Mouse (Mus musculus): ENCODE results near the gene Gpsm3. TPM values are rescaled to one million over a fixed set of nuclear protein-coding genes. Genes with fewer than 3 reads are reported as not detected.

Gpsm3 gene
- total and polyA plus RNA-seq, 2 experiments from 2014 or later: 0.53 to 6.0 TPM

DNA sequence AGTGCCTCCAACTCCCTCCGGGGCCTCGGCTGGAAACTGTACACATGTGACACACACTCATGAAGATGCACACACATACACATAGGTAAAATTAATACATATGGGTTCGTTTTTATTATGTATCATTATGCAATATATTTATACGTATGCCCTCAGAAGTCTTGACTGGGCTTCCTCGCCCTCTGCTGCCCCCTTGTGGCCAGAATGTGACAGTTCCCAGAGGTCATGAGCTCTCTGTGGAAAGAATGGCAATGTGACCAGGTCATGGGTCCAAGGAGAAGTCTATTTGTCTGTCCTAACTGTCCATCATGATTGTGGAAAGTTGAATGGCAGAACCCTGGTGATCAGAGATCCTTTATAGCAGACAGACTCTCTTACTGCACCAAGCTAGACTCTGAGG lies 34.1 kb upstream of the Gpsm3 start:
- no peaks in the 10 kb centered on the region for H3K36me3 ChIP-seq (replicated peaks; ENCODE audit: control insufficient read depth, insufficient read depth, low read length)
- TF ChIP-seq EP300 (IDR thresholded peaks at IDR 0.05; ENCODE audit: low read depth) (no peak), CTCF (IDR thresholded peaks at IDR 0.05; ENCODE audit: low read depth) (peak; percentile 96)
- H3K4me3 ChIP-seq (ENCODE audit: low read depth, low read length): no peak overlapping the region
- no peaks in the 10 kb centered on the region for H3K27me3 ChIP-seq (ENCODE audit: control insufficient read depth, insufficient read depth, low read length)
- no peak overlapping the region for H3K4me2 ChIP-seq (ENCODE audit: low read depth, low read length)
- ATAC-seq (ENCODE audit: insufficient read depth, low read depth) (no peak), DNase-seq (ENCODE audit: low spot score) (peak; percentile 54)
- H3K4me1 ChIP-seq (ENCODE audit: control insufficient read depth, insufficient read depth): no peaks in the 10 kb centered on the region
- WGBS: 17% methylated on average over 5 of the region's 5 CpGs
- H3K9ac ChIP-seq (replicated peaks; ENCODE audit: low read depth, low read length): no peak overlapping the region
- H3K27ac ChIP-seq (ENCODE audit: low read depth): no peak overlapping the region
- no peaks in the 10 kb centered on the region for H3K9me3 ChIP-seq (replicated peaks; ENCODE audit: control insufficient read depth, low read length)

DNA sequence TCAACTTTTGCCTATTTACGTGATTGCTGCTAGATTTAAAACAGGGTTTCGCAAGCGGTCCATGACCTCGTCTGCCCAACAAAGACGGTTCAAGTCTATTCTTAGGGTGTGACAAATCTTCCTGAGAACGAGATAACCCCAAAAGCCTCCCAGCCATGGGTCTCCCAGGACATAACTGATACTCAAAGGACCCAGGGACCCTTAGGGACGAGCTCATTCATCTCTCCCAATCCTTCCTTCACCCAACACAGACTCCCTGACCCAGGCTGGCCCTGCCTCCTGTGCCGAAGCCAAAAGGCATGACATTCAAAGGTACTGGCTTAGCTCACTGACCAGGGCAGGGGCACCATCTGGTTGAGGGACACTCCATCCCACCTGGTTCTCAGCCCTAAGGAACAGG lies 33.2 kb upstream of the Gpsm3 start:
- H3K4me2 ChIP-seq (ENCODE audit: low read depth, low read length): no peak overlapping the region
- WGBS: 65% methylated on average over 8 of the region's 8 CpGs
- ATAC-seq (ENCODE audit: insufficient read depth, low read depth): no peak
- H3K27me3 ChIP-seq (ENCODE audit: control insufficient read depth, insufficient read depth, low read length): no peaks in the 10 kb centered on the region
- H3K4me1 ChIP-seq (ENCODE audit: control insufficient read depth, insufficient read depth): no peaks in the 10 kb centered on the region
- no peak overlapping the region for H3K9ac ChIP-seq (replicated peaks; ENCODE audit: low read depth, low read length)
- TF ChIP-seq CTCF (IDR thresholded peaks at IDR 0.05; ENCODE audit: low read depth): no peak
- TF ChIP-seq EP300 (IDR thresholded peaks at IDR 0.05; ENCODE audit: low read depth): no peak
- DNase-seq (ENCODE audit: low spot score): no peak
- H3K4me3 ChIP-seq (ENCODE audit: low read depth, low read length): no peak overlapping the region
- no peak overlapping the region for H3K27ac ChIP-seq (ENCODE audit: low read depth)
- no peaks in the 10 kb centered on the region for H3K36me3 ChIP-seq (replicated peaks; ENCODE audit: control insufficient read depth, insufficient read depth, low read length)
- no peaks in the 10 kb centered on the region for H3K9me3 ChIP-seq (replicated peaks; ENCODE audit: control insufficient read depth, low read length)

DNA sequence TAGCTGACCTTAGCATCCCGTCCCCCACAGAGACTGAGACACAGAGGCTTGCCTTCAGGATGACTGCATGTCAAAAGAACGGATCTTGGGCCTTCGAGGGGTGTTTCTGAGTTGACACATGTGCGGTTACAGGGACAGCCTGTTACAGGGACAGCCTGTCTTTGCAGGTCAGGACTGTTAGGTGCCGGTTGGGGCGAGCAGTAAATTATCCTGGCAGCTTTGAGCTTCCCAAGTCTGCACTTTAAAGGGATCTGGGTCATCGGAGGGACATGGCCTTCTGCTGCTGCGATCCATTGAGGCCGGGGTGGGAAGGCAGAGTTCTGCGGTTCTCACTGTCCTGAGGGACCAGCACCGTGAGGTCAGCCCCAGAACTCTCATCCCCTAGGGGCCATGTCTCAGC lies 32.2 kb upstream of the Gpsm3 start:
- no peaks in the 10 kb centered on the region for H3K27me3 ChIP-seq (ENCODE audit: control insufficient read depth, insufficient read depth, low read length)
- no peak for DNase-seq (ENCODE audit: low spot score)
- 70% methylated on average over 11 of the region's 11 CpGs for WGBS
- no peak overlapping the region for H3K4me3 ChIP-seq (ENCODE audit: low read depth, low read length)
- TF ChIP-seq CTCF (IDR thresholded peaks at IDR 0.05; ENCODE audit: low read depth) (no peak), EP300 (IDR thresholded peaks at IDR 0.05; ENCODE audit: low read depth) (no peak)
- H3K4me1 ChIP-seq (ENCODE audit: control insufficient read depth, insufficient read depth): no peaks in the 10 kb centered on the region
- H3K27ac ChIP-seq (ENCODE audit: low read depth): 0 out of 2 replicates have a peak overlapping the region, but pooled peaks have one; percentile 15
- H3K9ac ChIP-seq (replicated peaks; ENCODE audit: low read depth, low read length): no peak overlapping the region
- no peaks in the 10 kb centered on the region for H3K9me3 ChIP-seq (replicated peaks; ENCODE audit: control insufficient read depth, low read length)
- no peak overlapping the region for H3K4me2 ChIP-seq (ENCODE audit: low read depth, low read length)
- ATAC-seq (ENCODE audit: insufficient read depth, low read depth): no peak
- no peaks in the 10 kb centered on the region for H3K36me3 ChIP-seq (replicated peaks; ENCODE audit: control insufficient read depth, insufficient read depth, low read length)

DNA sequence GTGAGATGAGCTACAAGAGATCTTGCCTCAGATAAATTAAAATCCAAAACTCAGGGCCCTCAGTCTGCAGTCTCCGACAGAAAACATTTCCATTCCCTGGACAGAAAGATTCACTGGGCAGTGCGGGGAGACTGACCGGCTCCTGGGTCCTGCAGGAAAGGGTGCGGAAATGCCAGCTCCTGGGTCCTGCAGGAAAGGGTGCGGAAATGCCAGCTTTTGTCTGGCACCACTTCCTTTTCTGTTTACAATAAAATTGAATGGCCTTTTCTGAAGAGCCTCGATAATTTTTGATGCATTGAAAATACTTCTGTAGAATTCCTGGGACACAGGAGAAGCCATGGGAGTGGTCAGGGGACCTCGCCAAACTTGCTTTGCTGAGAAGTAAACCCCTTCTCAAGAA lies 30.5 kb upstream of the Gpsm3 start:
- Histone ChIP-seq H3K4me1 (ENCODE audit: control insufficient read depth, insufficient read depth) (peaks cover 2% of the 10 kb centered on the region; the same call in 1 of the 2 replicates), H3K36me3 (replicated peaks; ENCODE audit: control insufficient read depth, insufficient read depth, low read length) (no peaks in the 10 kb centered on the region), H3K4me3 (ENCODE audit: low read depth, low read length) (no peak overlapping the region), H3K27ac (ENCODE audit: low read depth) (no peak overlapping the region), H3K9me3 (replicated peaks; ENCODE audit: control insufficient read depth, low read length) (no peaks in the 10 kb centered on the region), H3K9ac (replicated peaks; ENCODE audit: low read depth, low read length) (no peak overlapping the region), H3K4me2 (ENCODE audit: low read depth, low read length) (no peak overlapping the region), H3K27me3 (ENCODE audit: control insufficient read depth, insufficient read depth, low read length) (no peaks in the 10 kb centered on the region)
- ATAC-seq (ENCODE audit: insufficient read depth, low read depth): no peak
- 78% methylated on average over 7 of the region's 7 CpGs for WGBS
- TF ChIP-seq CTCF (IDR thresholded peaks at IDR 0.05; ENCODE audit: low read depth) (no peak), EP300 (IDR thresholded peaks at IDR 0.05; ENCODE audit: low read depth) (no peak)
- DNase-seq (ENCODE audit: low spot score): no peak

DNA sequence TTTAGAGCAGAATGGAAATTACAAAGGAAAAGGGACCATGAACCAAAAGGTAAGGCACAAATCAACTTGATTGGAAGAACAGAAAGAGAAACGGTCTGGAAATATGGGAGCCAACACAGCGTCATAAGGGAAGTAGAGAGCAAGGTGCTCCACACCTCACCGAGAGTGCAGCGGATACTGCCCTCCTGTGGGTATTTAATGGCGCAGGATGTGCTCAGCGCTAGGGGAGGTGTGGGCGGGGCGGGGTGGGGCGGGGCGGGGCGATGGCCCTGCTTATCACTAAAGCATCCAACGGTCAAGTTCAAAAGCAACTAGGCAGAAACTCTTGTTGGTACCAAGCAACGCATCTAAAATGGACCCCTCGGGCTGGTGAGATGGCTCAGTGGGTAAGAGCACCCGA lies 29.7 kb upstream of the Gpsm3 start:
- DNase-seq (ENCODE audit: low spot score) (no peak), ATAC-seq (ENCODE audit: insufficient read depth, low read depth) (no peak)
- H3K9ac ChIP-seq (replicated peaks; ENCODE audit: low read depth, low read length): no peak overlapping the region
- no peak overlapping the region for H3K27ac ChIP-seq (ENCODE audit: low read depth)
- 25% methylated on average over 15 of the region's 15 CpGs for WGBS
- no peak overlapping the region for H3K4me3 ChIP-seq (ENCODE audit: low read depth, low read length)
- peaks cover 5% of the 10 kb centered on the region; the same call in 1 of the 2 replicates for H3K4me1 ChIP-seq (ENCODE audit: control insufficient read depth, insufficient read depth)
- no peaks in the 10 kb centered on the region for H3K27me3 ChIP-seq (ENCODE audit: control insufficient read depth, insufficient read depth, low read length)
- TF ChIP-seq CTCF (IDR thresholded peaks at IDR 0.05; ENCODE audit: low read depth): no peak
- TF ChIP-seq EP300 (IDR thresholded peaks at IDR 0.05; ENCODE audit: low read depth): no peak
- H3K9me3 ChIP-seq (replicated peaks; ENCODE audit: control insufficient read depth, low read length): no peaks in the 10 kb centered on the region
- no peak overlapping the region for H3K4me2 ChIP-seq (ENCODE audit: low read depth, low read length)
- H3K36me3 ChIP-seq (replicated peaks; ENCODE audit: control insufficient read depth, insufficient read depth, low read length): no peaks in the 10 kb centered on the region

DNA sequence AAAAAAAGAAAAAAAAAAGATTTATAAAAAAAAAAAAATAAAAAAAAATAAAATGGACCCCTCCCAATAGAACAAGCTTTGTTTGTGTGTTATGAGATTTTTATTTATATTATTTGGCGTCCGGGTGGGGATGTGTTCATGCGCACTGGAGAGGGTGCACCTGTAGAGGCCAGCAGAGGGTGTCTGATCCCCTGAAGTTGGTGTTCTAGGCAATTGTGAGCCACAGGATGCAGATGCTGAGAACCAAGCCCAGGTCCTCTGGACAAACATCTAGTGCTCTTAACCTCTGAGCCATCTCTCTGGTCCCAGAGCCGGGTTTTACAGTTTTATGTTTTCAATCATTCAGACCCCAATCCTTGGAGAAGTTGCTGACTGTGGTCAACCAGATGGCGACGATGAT lies 29.2 kb upstream of the Gpsm3 start:
- Histone ChIP-seq H3K9me3 (replicated peaks; ENCODE audit: control insufficient read depth, low read length) (no peaks in the 10 kb centered on the region), H3K36me3 (replicated peaks; ENCODE audit: control insufficient read depth, insufficient read depth, low read length) (no peaks in the 10 kb centered on the region), H3K4me1 (ENCODE audit: control insufficient read depth, insufficient read depth) (peaks cover 5% of the 10 kb centered on the region; the same call in 1 of the 2 replicates), H3K9ac (replicated peaks; ENCODE audit: low read depth, low read length) (no peak overlapping the region), H3K4me2 (ENCODE audit: low read depth, low read length) (no peak overlapping the region), H3K27me3 (ENCODE audit: control insufficient read depth, insufficient read depth, low read length) (no peaks in the 10 kb centered on the region), H3K4me3 (ENCODE audit: low read depth, low read length) (no peak overlapping the region), H3K27ac (ENCODE audit: low read depth) (no peak overlapping the region)
- ATAC-seq (ENCODE audit: insufficient read depth, low read depth) (no peak), DNase-seq (ENCODE audit: low spot score) (no peak)
- WGBS: 92% methylated on average over 6 of the region's 6 CpGs
- no peak for TF ChIP-seq EP300 (IDR thresholded peaks at IDR 0.05; ENCODE audit: low read depth)

Data from heart, postnatal 0 days (tissue).